Mouse (Mus musculus): Measurements from ENCODE around the gene Rorb. TPM values are rescaled to one million over a fixed set of nuclear protein-coding genes. Genes with fewer than 3 reads are reported as not detected.

Gene Rorb
- total and polyA plus RNA-seq, 3 experiments: not detected

- dilution Hi-C loops (cut with MboI; ENCODE audit: extremely low pct_ligation_motif_present, extremely low pct_unique_long_range_greater_than_20kb, low sequenced_read_pairs): no loop called here
- H3K4me3 ChIP-seq (replicated peaks in 1 of 3; ENCODE audit: low read depth in 2 of 3, low read length in 2 of 3, poor library complexity in 1 of 3): no peak overlapping the region
- no peak for TF ChIP-seq IRF4 (IDR thresholded peaks at IDR 0.05; ENCODE audit: low read depth, low read length)
- no peak for TF ChIP-seq USF2 (conservative IDR thresholded peaks at IDR 0.05; ENCODE audit: low read depth, low read length)
- no peak for TF ChIP-seq USF1 (IDR thresholded peaks at IDR 0.05; ENCODE audit: low read depth, low read length)
- no peak for TF ChIP-seq MAFK (IDR thresholded peaks at IDR 0.05; ENCODE audit: insufficient replicate concordance, low read length)
- no peak for TF ChIP-seq BHLHE40 (IDR thresholded peaks at IDR 0.05; ENCODE audit: low read depth, low read length)
- TF ChIP-seq JUN (IDR thresholded peaks at IDR 0.05; ENCODE audit: insufficient read depth, low read depth, low read length): no peak
- TF ChIP-seq SMC3 (IDR thresholded peaks at IDR 0.05; ENCODE audit: low read depth, low read length): no peak
- TF ChIP-seq POLR2AphosphoS2 (IDR thresholded peaks at IDR 0.05; ENCODE audit: low read depth, low read length): no peak
- no peak for TF ChIP-seq ZNF384 (IDR thresholded peaks at IDR 0.05; ENCODE audit: low read depth, low read length)
- TF ChIP-seq ZKSCAN1 (IDR thresholded peaks at IDR 0.05; ENCODE audit: borderline replicate concordance, low read depth, low read length): no peak
- TF ChIP-seq ELF1 (IDR thresholded peaks at IDR 0.05; ENCODE audit: low read depth, low read length): no peak
- no peak for TF ChIP-seq CHD2 (IDR thresholded peaks at IDR 0.05; ENCODE audit: low read length)
- no peaks in the 10 kb centered on the region for H3K36me3 ChIP-seq (replicated peaks in 1 of 2; ENCODE audit: control insufficient read depth in 1 of 2, insufficient read depth in 1 of 2, low read length in 1 of 2)
- no peak overlapping the region for H3K27ac ChIP-seq (ENCODE audit: insufficient read depth, low read depth)
- no peaks in the 10 kb centered on the region for H3K9me3 ChIP-seq (replicated peaks; ENCODE audit: low read length)
- no peak for DNase-seq (ENCODE audit: extremely low read depth)
- no peaks in the 10 kb centered on the region for H3K79me2 ChIP-seq (replicated peaks; ENCODE audit: control insufficient read depth, extremely low read depth, insufficient read depth, poor library complexity, severe bottlenecking)
- H3K9ac ChIP-seq (ENCODE audit: insufficient read depth, low read depth): no peak overlapping the region
- H3K27me3 ChIP-seq (replicated peaks): no peaks in the 10 kb centered on the region
- in situ Hi-C loops (cut with MboI; ENCODE audit: low pct_ligation_motif_present, low pct_unique_long_range_greater_than_20kb, low sequenced_read_pairs): no loop called here
- no peak overlapping the region for H3K4me2 ChIP-seq (ENCODE audit: insufficient read depth, low read depth, poor library complexity, severe bottlenecking)
- H3K4me1 ChIP-seq (ENCODE audit: control insufficient read depth in 1 of 2, insufficient read depth in 2 of 2): no peaks in the 10 kb centered on the region
Observed at GRCm38 (mm10) chr19:18889632-18890031, 221.4 kb downstream of the Rorb start.

DNA sequence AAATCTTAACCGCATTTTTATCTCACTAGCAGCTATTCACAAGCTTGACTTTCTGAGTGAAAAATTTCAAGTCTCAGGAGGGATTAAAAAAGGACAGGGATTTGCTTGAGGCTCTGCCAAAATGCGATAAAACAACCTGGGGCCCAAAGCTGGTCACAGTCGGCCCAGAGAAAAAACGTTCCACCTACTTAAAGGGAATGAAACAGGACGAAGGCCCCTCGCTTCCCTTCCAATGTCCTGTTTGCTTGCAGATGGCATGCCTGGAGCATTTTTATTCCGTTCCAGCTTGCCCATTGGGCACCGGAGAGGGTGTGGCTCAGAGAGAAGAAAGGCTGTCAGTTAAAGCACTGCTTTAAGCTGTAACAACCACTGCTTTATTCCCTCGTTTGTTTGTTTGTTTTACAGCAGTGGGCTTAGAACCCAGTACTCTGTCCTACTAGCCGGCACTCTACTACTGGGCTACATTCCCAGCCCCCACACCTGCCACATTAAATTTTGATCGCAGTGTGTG lies 221.8 kb downstream of the Rorb start:
- dilution Hi-C loops (cut with MboI; ENCODE audit: extremely low pct_ligation_motif_present, extremely low pct_unique_long_range_greater_than_20kb, low sequenced_read_pairs): no loop called here
- Histone ChIP-seq H3K4me1 (ENCODE audit: control insufficient read depth in 1 of 2, insufficient read depth in 2 of 2) (no peaks in the 10 kb centered on the region), H3K79me2 (replicated peaks; ENCODE audit: control insufficient read depth, extremely low read depth, insufficient read depth, poor library complexity, severe bottlenecking) (no peaks in the 10 kb centered on the region), H3K36me3 (replicated peaks in 1 of 2; ENCODE audit: control insufficient read depth in 1 of 2, insufficient read depth in 1 of 2, low read length in 1 of 2) (no peaks in the 10 kb centered on the region), H3K9ac (ENCODE audit: insufficient read depth, low read depth) (no peak overlapping the region), H3K4me2 (ENCODE audit: insufficient read depth, low read depth, poor library complexity, severe bottlenecking) (no peak overlapping the region), H3K9me3 (replicated peaks; ENCODE audit: low read length) (no peaks in the 10 kb centered on the region), H3K4me3 (replicated peaks in 1 of 3; ENCODE audit: low read depth in 2 of 3, low read length in 2 of 3, poor library complexity in 1 of 3) (no peak overlapping the region), H3K27ac (ENCODE audit: insufficient read depth, low read depth) (no peak overlapping the region), H3K27me3 (replicated peaks) (no peaks in the 10 kb centered on the region)
- no peak for DNase-seq (ENCODE audit: extremely low read depth)
- TF ChIP-seq CTCF (conservative IDR thresholded peaks at IDR 0.05 in 1 of 2, IDR thresholded peaks at IDR 0.05 in 1 of 2; ENCODE audit: low read depth in 2 of 2, low read length in 2 of 2): no peak
- no peak for TF ChIP-seq MXI1 (IDR thresholded peaks at IDR 0.05; ENCODE audit: low read depth, low read length)
- TF ChIP-seq CHD1 (IDR thresholded peaks at IDR 0.05; ENCODE audit: low read depth, low read length): no peak
- TF ChIP-seq UBTF (IDR thresholded peaks at IDR 0.05; ENCODE audit: low read depth, low read length): no peak
- TF ChIP-seq SIN3A (IDR thresholded peaks at IDR 0.05; ENCODE audit: low read length): no peak
- no peak for TF ChIP-seq MAX (IDR thresholded peaks at IDR 0.05; ENCODE audit: low read length)
- in situ Hi-C loops (cut with MboI; ENCODE audit: low pct_ligation_motif_present, low pct_unique_long_range_greater_than_20kb, low sequenced_read_pairs): no loop called here

Measured in CH12.LX (cell line).